Mouse (Mus musculus): ENCODE results near the gene Boll.

Gene Boll

DNA sequence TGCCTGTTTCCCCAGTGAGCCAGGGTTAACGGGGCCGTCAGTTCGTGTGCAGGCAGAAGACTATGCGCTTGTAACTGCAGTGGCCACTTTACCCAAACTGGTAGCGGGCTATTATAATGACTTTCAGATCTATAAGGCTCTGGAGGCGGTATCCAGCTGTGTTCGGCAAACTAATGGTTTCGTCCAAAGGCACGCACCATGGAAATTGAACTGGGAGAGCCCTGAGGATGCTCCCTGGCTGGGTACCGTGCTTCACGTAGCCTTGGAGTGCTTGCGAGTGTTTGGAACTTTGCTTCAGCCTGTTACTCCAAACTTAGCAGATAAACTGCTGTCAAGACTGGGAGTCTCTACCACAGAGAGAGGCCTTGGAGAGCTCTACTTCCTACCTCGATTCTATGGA is 124.8 kb downstream of the Boll start:
- in situ Hi-C loops (cut with MboI) = loop anchor here (10.0 kb wide), 1 partner anchor 136 kb away; no protein-coding TSS in a partner anchor

GRCm38 (mm10) chr1:55237643-55238161 is 125.6 kb downstream of the Boll start:
- in situ Hi-C loops (cut with MboI) = loop anchor here (10.0 kb wide), 1 partner anchor 137 kb away; no protein-coding TSS in a partner anchor

DNA sequence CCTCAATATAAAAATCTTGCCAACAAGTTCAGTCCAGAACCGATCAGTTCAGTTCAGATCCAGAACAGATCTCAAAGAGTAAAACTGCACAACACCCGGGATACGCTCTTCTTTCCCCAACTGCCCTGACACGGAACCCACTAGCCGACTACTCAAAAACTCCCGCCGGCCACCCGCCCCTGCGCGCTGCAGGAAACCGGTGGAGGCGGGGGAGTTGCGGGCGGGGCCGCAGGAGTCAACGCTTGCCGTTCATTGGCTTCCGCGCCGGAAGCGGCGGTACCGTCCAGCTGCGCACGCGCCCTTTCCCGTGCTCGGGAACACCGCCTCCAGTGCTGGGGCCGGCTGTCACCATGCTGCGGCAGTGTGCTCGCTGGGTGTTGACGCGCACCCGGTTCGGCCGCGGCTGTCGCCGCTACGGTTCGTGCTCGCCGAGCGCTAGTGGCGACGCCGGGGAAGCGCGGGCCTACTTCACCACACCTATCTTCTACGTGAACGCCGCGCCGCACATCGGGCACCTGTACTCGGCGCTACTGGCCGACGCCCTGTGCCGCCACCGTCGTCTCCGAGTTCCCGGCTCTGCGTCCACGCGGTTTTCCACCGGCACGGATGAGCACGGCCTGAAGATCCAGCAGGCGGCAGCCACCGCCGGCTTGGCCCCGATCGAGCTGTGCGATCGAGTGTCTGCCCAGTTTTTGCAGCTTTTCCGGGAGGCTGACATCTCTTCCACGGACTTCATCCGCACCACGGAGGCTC is 126.2 kb downstream of the Boll start, which contains the start of gene Mars2:
Gene Mars2 (plus strand): TSS at position 288 of the 753 bp plus-strand sequence.
- in situ Hi-C loops (cut with MboI) = loop anchor here (10.0 kb wide), 1 partner anchor 138 kb away; no protein-coding TSS in a partner anchor

DNA sequence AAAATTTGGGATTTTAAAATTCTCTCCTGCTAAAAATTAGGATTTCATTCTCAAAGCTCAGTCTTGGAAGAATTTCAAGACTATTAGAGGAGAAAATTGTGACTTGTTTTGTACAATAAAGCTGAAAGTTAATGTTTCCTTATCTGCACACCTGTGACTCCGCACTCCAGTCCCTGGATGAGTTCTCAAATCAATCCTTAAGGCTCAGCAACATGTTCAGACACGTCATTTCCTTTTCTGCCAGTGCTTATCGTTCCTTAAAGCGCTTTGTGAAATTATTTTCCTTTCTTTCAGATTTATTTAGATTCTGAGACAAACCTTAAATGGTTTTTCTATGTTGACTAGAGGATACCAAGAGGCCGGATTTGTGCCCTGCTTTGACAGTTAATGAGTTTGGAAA is 126.8 kb downstream of the Boll start:
- in situ Hi-C loops (cut with MboI) = loop anchor here (10.0 kb wide), 1 partner anchor 138 kb away; no protein-coding TSS in a partner anchor

DNA sequence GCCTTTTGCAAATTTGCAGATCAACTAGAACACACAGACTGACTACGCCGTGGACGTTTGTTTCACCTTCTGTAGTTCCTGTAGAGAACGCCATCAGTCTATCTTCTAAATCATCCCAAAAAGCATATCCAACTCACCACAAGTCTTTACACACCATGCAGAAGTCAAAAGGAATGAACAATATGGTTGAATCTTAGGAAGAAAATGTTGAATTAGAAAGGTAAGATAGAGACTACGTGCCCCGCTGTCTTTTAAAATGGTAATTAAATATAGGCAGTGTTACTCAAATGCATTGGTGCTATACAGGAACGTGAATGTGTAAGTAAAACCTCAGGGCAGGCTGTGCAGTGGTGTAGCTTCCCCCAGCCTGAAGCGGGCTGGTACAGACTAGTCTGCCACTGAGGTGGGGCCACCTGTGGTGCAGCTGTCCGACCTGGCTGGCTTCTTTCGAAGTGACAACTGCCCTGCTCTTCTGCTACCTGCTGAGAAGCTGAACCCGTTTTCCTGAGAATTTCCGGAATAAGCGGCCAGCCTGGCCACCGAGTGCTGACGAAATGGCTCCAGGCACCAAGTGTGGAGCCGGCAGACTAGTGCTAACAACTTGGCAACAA is 128.3 kb downstream of the Boll start:
- in situ Hi-C loops (cut with MboI) = loop anchor here (10.0 kb wide), 1 partner anchor 140 kb away; no protein-coding TSS in a partner anchor

DNA sequence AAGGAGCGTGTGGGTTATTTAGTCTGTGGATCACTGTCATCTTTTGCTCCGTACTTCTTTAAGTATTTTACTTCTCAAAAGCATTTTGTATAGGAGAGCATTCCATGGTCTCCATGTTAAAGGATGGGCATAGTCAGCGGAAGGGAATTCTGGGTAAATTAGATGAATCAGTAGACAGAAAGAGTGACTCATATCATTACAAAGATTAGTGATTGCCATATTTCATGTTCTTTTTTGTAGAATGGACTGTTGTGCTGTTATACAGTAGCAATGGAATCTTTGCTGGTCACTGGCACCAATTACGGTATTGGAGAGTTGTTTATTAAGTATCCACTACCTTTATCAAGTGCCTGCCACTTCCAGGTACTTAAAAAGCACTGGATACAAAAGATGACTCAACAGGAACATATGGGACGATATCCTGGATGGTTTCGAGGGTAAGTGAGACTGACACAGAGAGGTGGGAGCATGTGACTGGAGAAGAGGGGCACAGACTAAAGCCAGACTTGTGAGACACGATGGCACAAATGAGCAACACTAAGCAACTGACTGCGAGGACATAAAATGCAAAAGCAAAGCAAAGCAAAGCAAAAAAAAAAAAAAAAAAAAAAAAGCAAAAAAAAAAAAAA is 134.9 kb downstream of the Boll start:
- in situ Hi-C loops (cut with MboI) = no loop called here

DNA sequence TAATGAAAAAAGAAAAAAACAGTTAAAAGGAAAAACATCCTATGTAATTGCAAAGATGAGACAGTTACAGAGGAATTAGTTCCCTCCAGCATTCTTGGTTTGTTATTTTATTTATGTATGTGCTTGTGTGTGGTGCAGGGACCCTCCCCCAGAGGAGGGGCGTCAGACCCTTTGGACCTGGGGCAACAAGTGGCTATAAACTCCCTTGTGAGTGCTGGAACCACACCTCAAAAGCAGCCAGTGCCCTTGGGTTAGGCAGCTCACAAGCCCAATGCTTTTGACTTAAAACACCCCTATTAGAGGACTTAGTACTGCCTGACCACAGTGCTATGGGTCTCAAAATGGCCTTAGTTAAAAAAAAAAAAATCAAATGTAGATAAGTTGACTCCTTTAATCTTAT is 135.9 kb downstream of the Boll start:
- in situ Hi-C loops (cut with MboI) = no loop called here

- in situ Hi-C loops (cut with MboI) = no loop called here
Observed at GRCm38 (mm10) chr1:55226011-55226857, 137.0 kb downstream of the Boll start, which contains the start of gene Rftn2. Gene Rftn2, minus strand, starts transcription at chr1:55226782.

DNA sequence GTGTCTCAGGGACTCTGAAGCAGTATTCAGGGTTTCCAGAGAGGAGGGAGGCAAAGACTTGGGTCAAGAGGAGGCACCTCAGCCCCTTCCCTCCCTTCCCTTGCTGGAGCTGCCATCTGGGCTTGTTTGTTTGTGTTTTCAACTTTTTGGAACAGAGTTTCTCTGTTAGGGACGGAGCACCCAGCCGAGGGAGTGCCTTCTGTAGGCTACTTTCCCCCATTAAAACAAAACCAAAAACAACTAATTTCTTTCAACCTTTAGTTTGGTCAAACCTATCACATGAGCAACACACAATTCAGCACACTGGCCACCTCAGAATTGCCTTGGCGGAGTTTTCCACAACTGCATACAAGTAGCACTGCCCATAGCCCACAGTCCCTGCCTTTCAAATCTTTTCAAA is 137.9 kb downstream of the Boll start:
- in situ Hi-C loops (cut with MboI) = no loop called here

GRCm38 (mm10) chr1:55224111-55224510 is 139.2 kb downstream of the Boll start:
- in situ Hi-C loops (cut with MboI) = no loop called here

DNA sequence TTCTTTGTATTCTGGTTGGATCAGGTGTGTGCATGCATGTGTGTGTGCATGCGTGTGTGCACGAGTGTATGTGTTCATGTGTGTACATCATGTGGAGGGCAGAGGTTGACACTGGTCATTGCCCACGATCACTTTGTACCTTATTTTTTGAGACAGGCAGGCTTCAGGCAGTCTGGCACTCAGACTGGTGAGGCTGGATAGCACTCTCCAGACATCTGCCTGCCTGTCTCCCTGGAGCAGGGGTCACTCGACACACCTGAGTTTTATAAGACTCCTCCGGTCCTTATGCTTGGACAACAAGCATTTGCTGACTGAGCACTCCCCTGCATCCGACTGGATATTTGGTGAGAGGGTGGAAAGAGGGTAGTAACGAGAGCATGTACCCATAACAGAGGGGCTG is 140.2 kb downstream of the Boll start:
- in situ Hi-C loops (cut with MboI) = no loop called here

DNA sequence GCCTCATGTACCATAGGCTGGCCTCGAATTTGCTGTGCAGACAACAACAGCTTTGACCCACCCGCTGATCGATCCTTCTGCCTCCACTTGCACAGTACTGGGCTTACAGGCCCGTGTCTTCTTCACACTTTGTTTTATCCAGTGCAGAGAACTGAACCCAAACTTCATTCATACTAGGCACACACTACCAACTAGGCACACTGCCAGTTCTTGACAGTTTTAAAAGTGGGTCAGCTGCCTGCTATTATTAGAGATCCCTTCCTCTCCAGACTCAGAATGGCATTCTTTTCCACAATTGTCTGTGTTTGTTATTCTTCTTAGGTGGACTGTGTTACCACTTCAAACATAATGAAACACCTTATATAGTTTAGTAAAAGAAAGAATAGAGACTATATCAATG is 141.9 kb downstream of the Boll start:
- in situ Hi-C loops (cut with MboI) = no loop called here

GRCm38 (mm10) chr1:55217191-55217590 is 146.1 kb downstream of the Boll start:
- in situ Hi-C loops (cut with MboI) = no loop called here

DNA sequence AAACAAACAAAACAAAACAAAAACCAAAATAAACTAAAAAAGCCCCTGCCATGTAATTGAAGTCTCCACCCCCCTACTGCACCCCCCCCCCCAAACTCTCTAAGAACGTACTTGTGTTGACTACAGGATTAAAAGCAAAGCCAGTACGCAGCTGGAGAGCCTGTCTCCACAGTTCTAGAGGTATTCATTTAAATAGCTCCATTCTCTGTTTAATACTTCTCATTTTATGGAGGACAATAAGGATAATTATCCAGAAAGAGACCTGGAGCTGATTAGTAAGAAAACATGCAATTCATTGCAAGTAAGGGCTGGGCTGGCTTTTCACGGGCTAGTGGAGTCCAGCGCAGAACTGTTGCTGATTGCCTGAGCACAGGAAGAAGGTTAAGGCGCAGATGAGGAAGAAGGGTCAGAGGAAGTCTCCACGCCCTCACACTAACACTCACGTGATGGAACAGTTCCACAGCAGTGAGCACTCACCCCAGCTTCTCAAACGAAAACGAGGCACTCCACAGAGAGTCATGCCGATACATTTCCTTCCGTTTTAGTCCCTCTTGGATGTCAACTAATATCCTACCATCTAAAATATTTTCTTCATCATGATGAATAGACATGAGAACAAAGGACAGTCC is 148.0 kb downstream of the Boll start:
- in situ Hi-C loops (cut with MboI) = no loop called here

DNA sequence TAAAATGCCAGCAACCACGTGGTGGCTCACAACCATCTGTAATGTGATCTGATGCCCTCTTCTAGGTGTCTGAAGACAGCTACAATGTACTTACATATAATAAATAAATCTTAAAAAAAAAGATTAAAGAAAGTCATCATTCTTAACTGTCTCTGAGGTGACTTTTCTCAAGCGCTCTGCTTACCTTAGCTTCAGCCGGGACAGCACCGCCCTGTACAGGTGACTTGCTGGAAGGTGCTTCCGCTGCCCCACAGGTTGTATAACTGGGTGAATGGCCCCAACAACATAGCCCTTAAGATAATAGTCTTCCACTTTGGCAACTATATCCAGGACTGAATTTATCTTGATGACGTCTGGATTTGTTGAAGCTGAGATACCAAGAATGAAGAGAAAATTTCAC is 149.3 kb downstream of the Boll start:
- in situ Hi-C loops (cut with MboI) = no loop called here

- in situ Hi-C loops (cut with MboI) = no loop called here
Observed at GRCm38 (mm10) chr1:55213475-55213874, 149.8 kb downstream of the Boll start.

DNA sequence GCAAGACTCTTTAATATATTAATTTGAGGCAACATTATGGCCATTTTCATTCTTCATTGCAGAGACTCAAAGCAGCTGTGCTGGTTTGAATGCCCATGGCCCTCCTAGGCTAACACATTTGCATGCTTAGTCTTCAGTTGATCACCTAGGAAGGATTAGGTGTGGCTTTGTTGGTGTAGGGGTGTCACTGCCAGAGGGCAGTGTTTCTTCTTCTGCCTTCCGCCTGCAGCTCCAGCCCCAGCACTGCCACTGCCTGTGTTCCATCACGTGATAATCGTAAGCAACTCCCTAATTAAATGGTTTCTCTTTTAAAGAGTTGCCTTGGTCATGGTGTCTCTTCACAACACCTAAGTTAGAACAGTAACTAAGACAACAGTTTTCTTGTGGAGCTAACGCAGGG is 150.5 kb downstream of the Boll start:
- in situ Hi-C loops (cut with MboI) = no loop called here

- in situ Hi-C loops (cut with MboI) = no loop called here
Observed at GRCm38 (mm10) chr1:55211081-55211480, 152.2 kb downstream of the Boll start.

- in situ Hi-C loops (cut with MboI) = no loop called here
Observed at GRCm38 (mm10) chr1:55210202-55210965, 152.9 kb downstream of the Boll start.

DNA sequence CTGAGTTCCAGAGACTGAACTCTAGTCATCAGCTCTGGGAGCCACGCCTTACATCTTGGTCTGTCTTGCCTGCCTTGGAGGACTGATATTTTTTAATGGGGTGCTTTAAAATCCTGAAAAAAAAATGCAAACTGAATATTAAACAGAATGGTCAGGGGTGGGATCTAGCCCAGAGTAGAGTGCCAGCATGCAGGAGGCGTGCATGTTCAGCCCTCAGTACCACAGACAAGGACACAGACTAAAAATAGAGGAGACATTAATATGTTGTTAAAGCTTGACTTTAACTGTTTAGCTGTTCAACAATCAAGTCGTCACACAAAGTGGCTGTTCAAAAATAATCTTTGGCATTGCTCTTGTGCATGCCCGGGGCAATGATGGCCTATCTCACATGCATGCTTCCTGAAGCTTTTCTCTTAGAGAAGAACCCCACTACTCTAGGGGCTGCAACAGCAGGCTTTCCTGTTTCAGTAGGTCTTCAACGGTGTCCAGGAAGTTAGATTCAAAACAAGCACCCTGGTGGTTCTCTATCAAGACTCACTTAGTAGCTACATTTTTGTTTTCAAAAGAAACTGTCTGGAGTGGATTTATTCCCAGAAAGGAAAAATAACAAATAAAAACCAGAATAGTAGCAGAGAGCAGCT is 154.6 kb downstream of the Boll start:
- in situ Hi-C loops (cut with MboI) = no loop called here
